Mouse (Mus musculus): ENCODE data around the gene Mup1. TPM values are rescaled to one million over a fixed set of nuclear protein-coding genes. Genes with fewer than 3 reads are reported as not detected.

Gene Mup1
- not detected in 2 replicates for polyA plus RNA-seq (2021; fragmentation: Nextera tagmentation)
- long read RNA-seq, experiment 1: 0 reads
- long read RNA-seq, experiment 2: 0 reads

GRCm38 (mm10) chr4:60501860-60502259, at the start of gene Mup1:
Gene Mup1, minus strand, starts transcription at chr4:60501960.

Other genes starting within 250 kb of the Mup1 start
- gene Mup9, start 80.0 kb downstream of the Mup1 start, polyA plus RNA-seq (2021; fragmentation: Nextera tagmentation): not detected in 2 replicates
- gene Mup10, start 80.2 kb upstream of the Mup1 start, polyA plus RNA-seq (2021; fragmentation: Nextera tagmentation): not detected in 2 replicates
- gene Mup11, start 160.5 kb upstream of the Mup1 start, polyA plus RNA-seq (2021; fragmentation: Nextera tagmentation): not detected in 2 replicates
- not detected in 2 replicates for gene Mup12, start 239.4 kb upstream of the Mup1 start, polyA plus RNA-seq (2021; fragmentation: Nextera tagmentation)